Mouse (Mus musculus) brain, embryonic 18.5 days (tissue): ENCODE measurements at regions not wholly inside any gene's neighbourhood (a gene's known extent, or its start where the extent isn't known, plus 50 kb on each side); places are given as distances from the start of the nearest gene placed in this dataset.

Experiments used
- DNase-seq: peaks from one replicate; pipeline ENCODE4 v3.0.0-alpha.2; 2012; ENCODE audit warnings: low read depth, low spot score

DNA sequence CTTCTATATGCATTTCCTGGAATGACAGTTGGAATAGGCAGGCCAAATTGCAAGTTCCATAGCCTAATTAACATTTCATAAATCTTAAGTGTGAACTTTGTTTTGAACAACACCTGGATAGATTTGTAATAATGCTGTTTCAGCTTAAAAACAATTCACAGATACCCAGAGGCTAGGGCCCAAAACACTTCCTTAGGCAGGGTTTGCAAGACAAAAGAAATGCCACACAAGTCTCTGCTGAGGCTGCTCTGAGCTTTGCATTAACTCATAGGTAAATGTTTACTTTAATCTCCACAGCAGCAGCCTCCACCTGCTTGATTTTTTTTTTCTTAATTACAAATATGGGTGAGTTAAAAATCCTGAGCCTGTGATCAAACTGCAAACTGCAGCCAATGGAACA is 118.4 kb downstream of the Gnat3 start:
- no peak for DNase-seq

- DNase-seq = no peak
Measured at GRCm38 (mm10) chr5:18082219-18082618, 119.9 kb downstream of the Gnat3 start.

- no peak for DNase-seq
Measured at GRCm38 (mm10) chr5:18083789-18084188, 121.4 kb downstream of the Gnat3 start.

- DNase-seq = peak; percentile 12
Measured at GRCm38 (mm10) chr5:18085456-18085855, 123.1 kb downstream of the Gnat3 start.

DNA sequence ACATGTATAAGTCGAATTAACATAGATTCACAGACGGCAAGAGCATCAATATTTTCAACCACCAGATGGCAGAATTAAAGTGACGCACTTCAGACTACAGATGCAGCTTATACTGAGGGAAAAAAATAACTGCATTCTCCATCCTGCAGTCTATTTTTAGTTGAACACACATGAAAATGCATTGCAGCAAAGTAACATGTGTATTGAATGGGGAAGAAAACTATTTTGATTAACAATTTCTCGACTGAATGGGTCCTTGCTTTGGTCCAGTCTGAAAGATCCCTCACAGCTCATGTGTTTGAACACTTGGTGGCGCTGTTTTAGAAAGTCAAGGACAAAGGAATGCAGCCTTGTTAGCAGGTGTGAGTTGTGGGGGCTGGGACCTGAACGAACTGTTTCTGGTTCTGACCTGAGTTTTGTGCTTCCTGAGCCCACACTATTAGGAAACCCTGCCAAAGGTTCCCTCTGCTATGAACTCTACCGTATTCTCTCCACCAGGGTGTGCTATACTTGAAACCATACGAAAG is 125.6 kb downstream of the Gnat3 start:
- peak; percentile 76 for DNase-seq

DNA sequence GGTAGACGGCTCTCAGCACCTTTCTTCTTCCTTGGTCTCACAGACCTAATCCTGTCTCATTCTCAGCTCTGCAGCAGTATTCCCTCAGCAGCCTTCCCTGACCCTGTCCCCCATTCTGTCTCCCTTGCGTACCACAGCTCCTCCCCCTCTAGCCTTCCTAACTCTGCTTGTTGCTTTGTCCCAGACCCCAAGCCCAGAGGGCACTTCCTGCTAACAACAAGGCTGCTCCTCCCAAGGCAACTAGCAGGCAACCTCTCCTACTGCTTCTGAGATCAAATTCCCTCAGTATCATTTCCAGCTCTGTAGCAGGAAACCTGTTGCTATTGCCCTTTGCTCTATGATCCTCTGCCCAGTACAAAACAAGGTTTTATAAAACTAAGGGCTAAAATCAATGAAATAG is 127.6 kb downstream of the Gnat3 start:
- DNase-seq = no peak

GRCm38 (mm10) chr5:18114905-18115689 is 152.7 kb downstream of the Gnat3 start:
- DNase-seq = no peak

- peak; percentile 10 for DNase-seq
Measured at GRCm38 (mm10) chr5:18135794-18136678, 173.7 kb downstream of the Gnat3 start.

DNA sequence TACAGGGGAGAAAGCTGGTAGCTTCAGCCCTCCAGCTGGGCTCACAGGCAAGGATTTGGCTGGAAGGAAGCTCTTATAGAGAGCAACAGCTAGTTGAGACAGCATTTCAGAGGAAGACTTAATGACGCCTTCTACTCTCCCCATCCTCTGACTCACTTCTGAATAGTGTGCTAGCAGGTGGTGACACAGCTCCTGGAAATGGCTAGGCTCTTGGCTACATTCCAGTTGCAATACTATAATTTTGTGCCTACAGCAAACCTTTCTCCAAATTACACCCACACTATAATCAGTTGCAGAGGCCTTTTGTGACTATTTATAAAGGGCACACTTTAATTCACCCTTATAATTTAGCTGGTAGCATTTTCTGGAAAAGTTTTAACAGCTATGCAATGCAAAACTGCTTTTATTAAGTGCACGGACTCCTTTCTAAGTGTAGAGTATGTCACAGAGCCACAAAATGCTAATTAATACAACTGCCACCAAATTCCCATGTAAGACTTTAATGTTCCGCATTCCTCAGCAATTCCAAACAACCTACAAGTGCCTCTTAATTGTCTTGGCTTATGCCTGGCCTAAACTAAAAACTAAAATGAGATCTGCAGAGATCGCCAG is 175.2 kb downstream of the Gnat3 start:
- DNase-seq = peak; percentile 12

DNA sequence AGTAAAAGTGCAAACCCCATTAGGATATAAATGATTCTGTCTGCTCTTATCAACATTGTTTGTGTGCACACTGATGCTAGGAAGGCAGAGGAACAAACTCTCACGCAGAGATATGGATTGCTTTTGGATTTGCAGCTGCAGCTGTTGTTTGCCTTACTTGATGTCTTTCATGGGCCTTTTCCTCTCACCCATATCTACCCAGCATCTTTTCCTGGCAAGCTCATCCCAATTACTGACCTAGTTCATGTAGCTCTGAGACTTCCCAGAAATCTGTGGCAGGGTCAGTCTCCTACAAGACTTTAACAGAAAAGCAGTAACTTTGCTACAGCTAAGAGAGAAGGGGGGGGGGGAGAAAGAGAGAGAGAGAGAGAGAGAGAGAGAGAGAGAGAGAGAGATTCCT is 189.9 kb downstream of the Gnat3 start:
- DNase-seq = no peak

- no peak for DNase-seq
Measured at GRCm38 (mm10) chr5:18153703-18154102, 191.4 kb downstream of the Gnat3 start.

- no peak for DNase-seq
Measured at GRCm38 (mm10) chr5:18163515-18163914, 196.6 kb downstream of the Gnai1 start.

DNA sequence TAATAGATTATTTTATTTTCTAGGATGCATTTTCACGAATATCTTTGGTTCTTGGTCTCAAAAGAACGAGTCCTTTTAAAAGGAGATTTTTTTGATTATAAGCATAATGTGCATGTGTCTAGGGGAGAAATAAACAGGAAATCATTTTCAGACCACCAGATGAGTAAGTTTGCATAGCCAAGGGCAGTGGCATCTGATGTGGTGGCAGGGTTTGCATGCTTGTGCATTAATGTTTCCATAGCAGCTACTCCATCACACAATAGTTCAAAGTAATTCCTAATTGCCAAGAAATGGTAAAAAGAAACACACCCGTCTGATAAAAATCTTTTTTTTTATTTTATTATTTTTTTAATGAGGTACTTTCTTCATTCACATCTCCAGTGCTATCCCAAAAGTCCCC is 182.3 kb downstream of the Gnai1 start:
- no peak for DNase-seq

DNA sequence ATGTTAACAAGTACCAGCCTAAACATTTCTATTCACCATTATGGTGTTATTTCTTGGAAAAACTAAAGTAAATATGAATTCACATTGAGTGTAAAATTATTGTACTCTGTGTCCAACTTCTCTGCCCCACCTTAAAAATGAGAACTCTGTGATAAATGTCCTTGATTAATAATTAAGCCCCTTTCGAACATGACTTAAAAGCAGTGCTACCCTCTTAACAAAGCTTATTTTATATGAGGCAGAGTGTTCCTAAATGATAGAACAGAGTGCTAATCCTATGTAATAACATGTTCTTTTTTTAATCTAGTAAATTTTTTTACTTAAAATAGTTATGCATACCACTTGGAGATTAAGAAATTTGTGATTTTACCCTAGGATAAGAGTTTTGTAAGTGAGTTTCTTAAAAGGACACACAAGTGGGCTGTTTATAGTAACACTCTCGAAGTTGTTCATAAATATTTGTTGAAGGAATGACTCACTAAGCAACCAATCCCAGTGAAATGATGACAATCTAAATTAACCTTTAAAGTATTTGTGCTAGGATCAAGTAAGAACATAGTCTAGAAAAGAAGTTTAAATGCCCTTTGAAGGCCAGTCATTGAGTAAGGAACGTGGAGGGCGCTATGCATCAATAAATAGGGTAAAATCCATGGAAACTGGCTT is 148.6 kb downstream of the Gnai1 start:
- DNase-seq = no peak
